Mouse (Mus musculus): ENCODE measurements at regions not wholly inside any gene's neighbourhood (a gene's known extent, or its start where the extent isn't known, plus 50 kb on each side); places are given as distances from the start of the nearest gene placed in this dataset.

- Histone ChIP-seq H3K4me3 (no peak overlapping the region), H3K36me3 (ENCODE audit: control insufficient read depth, insufficient read depth) (no peaks in the 10 kb centered on the region), H3ac (ENCODE audit: control insufficient read depth, insufficient read length) (no peak overlapping the region), H3K27me3 (ENCODE audit: control insufficient read depth, insufficient read depth, insufficient read length) (no peaks in the 10 kb centered on the region), H3K4me2 (ENCODE audit: low read depth) (no peak overlapping the region), H3K79me2 (ENCODE audit: control insufficient read depth, insufficient read depth) (no peaks in the 10 kb centered on the region)
- TF ChIP-seq MYOG (IDR thresholded peaks at IDR 0.05; ENCODE audit: control insufficient read depth in 1 of 3, insufficient read depth in 1 of 3, insufficient read length in 2 of 3, low read depth in 2 of 3) (no peak), CEBPB (IDR thresholded peaks at IDR 0.05; ENCODE audit: insufficient read depth, poor library complexity, severe bottlenecking) (no peak), POLR2AphosphoS2 (IDR thresholded peaks at IDR 0.05; ENCODE audit: insufficient read length, low read depth) (no peak), SRF (IDR thresholded peaks at IDR 0.05; ENCODE audit: control insufficient read depth, insufficient read length, low read depth) (no peak), USF1 (IDR thresholded peaks at IDR 0.05; ENCODE audit: low read depth) (no peak), REST (IDR thresholded peaks at IDR 0.05; ENCODE audit: insufficient read depth, insufficient read length) (no peak), POLR2A (IDR thresholded peaks at IDR 0.05; ENCODE audit: insufficient read length, low read depth) (no peak), TCF3 (IDR thresholded peaks at IDR 0.05; ENCODE audit: insufficient read length, low read depth) (no peak), MYOD1 (IDR thresholded peaks at IDR 0.05; ENCODE audit: control insufficient read depth in 1 of 3, insufficient read length in 2 of 3, low read depth in 2 of 3) (no peak), TCF12 (IDR thresholded peaks at IDR 0.05; ENCODE audit: insufficient read depth, poor library complexity, severe bottlenecking) (no peak), MAX (IDR thresholded peaks at IDR 0.05; ENCODE audit: low read depth) (no peak), E2F4 (IDR thresholded peaks at IDR 0.05; ENCODE audit: insufficient read depth) (no peak)
Observed at GRCm38 (mm10) chr6:107237692-107238091, 291.9 kb upstream of the Lrrn1 start.

GRCm38 (mm10) chr6:107243981-107244380 is 285.6 kb upstream of the Lrrn1 start:
- H3K4me2 ChIP-seq (ENCODE audit: low read depth): no peak overlapping the region
- H3K36me3 ChIP-seq (ENCODE audit: control insufficient read depth, insufficient read depth): no peaks in the 10 kb centered on the region
- no peak overlapping the region for H3ac ChIP-seq (ENCODE audit: control insufficient read depth, insufficient read length)
- H3K27me3 ChIP-seq (ENCODE audit: control insufficient read depth, insufficient read depth, insufficient read length): no peaks in the 10 kb centered on the region
- H3K79me2 ChIP-seq (ENCODE audit: control insufficient read depth, insufficient read depth): no peaks in the 10 kb centered on the region
- no peak overlapping the region for H3K4me3 ChIP-seq
- TF ChIP-seq MYOG (IDR thresholded peaks at IDR 0.05; ENCODE audit: control insufficient read depth in 1 of 3, insufficient read depth in 1 of 3, insufficient read length in 2 of 3, low read depth in 2 of 3): no peak
- no peak for TF ChIP-seq CEBPB (IDR thresholded peaks at IDR 0.05; ENCODE audit: insufficient read depth, poor library complexity, severe bottlenecking)
- no peak for TF ChIP-seq MYOD1 (IDR thresholded peaks at IDR 0.05; ENCODE audit: control insufficient read depth in 1 of 3, insufficient read length in 2 of 3, low read depth in 2 of 3)
- no peak for TF ChIP-seq SRF (IDR thresholded peaks at IDR 0.05; ENCODE audit: control insufficient read depth, insufficient read length, low read depth)
- TF ChIP-seq POLR2AphosphoS2 (IDR thresholded peaks at IDR 0.05; ENCODE audit: insufficient read length, low read depth): no peak
- TF ChIP-seq USF1 (IDR thresholded peaks at IDR 0.05; ENCODE audit: low read depth): no peak
- no peak for TF ChIP-seq TCF12 (IDR thresholded peaks at IDR 0.05; ENCODE audit: insufficient read depth, poor library complexity, severe bottlenecking)
- no peak for TF ChIP-seq POLR2A (IDR thresholded peaks at IDR 0.05; ENCODE audit: insufficient read length, low read depth)
- TF ChIP-seq MAX (IDR thresholded peaks at IDR 0.05; ENCODE audit: low read depth): no peak
- no peak for TF ChIP-seq E2F4 (IDR thresholded peaks at IDR 0.05; ENCODE audit: insufficient read depth)
- TF ChIP-seq TCF3 (IDR thresholded peaks at IDR 0.05; ENCODE audit: insufficient read length, low read depth): no peak
- no peak for TF ChIP-seq REST (IDR thresholded peaks at IDR 0.05; ENCODE audit: insufficient read depth, insufficient read length)

GRCm38 (mm10) chr6:107280348-107280747 is 249.2 kb upstream of the Lrrn1 start:
- Histone ChIP-seq H3K4me3 (no peak overlapping the region), H3K79me2 (ENCODE audit: control insufficient read depth, insufficient read depth) (no peaks in the 10 kb centered on the region)

DNA sequence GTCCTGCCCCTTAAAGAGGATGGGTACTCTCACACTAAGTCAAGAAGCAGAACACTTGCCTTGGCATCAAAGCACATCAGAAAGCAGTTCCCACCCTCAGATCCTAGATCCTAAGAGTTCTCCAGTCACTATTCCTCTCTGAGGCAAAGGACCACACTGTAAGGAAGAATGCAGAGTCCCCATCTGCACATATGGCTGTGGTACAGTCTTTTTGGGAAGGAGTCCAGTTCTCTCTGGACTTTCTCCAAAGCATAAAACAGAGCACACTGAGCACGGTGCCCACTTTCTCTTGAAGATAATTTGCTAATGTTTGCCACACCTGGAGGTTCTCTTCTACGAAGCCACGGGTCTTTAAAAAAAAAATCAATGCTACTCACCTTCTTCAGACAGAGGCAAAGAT is 238.7 kb upstream of the Lrrn1 start:
- Histone ChIP-seq H3K4me2 (ENCODE audit: low read depth) (no peak overlapping the region), H3K36me3 (ENCODE audit: control insufficient read depth, insufficient read depth) (no peaks in the 10 kb centered on the region), H3ac (ENCODE audit: control insufficient read depth, insufficient read length) (no peak overlapping the region), H3K79me2 (ENCODE audit: control insufficient read depth, insufficient read depth) (no peaks in the 10 kb centered on the region), H3K4me3 (no peak overlapping the region), H3K27me3 (ENCODE audit: control insufficient read depth, insufficient read depth, insufficient read length) (no peaks in the 10 kb centered on the region)
- TF ChIP-seq POLR2AphosphoS2 (IDR thresholded peaks at IDR 0.05; ENCODE audit: insufficient read length, low read depth) (no peak), MAX (IDR thresholded peaks at IDR 0.05; ENCODE audit: low read depth) (no peak), SRF (IDR thresholded peaks at IDR 0.05; ENCODE audit: control insufficient read depth, insufficient read length, low read depth) (no peak), USF1 (IDR thresholded peaks at IDR 0.05; ENCODE audit: low read depth) (no peak), POLR2A (IDR thresholded peaks at IDR 0.05; ENCODE audit: insufficient read length, low read depth) (no peak), REST (IDR thresholded peaks at IDR 0.05; ENCODE audit: insufficient read depth, insufficient read length) (no peak), MYOD1 (IDR thresholded peaks at IDR 0.05; ENCODE audit: control insufficient read depth in 1 of 3, insufficient read length in 2 of 3, low read depth in 2 of 3) (no peak), TCF12 (IDR thresholded peaks at IDR 0.05; ENCODE audit: insufficient read depth, poor library complexity, severe bottlenecking) (no peak), TCF3 (IDR thresholded peaks at IDR 0.05; ENCODE audit: insufficient read length, low read depth) (no peak), E2F4 (IDR thresholded peaks at IDR 0.05; ENCODE audit: insufficient read depth) (no peak), CEBPB (IDR thresholded peaks at IDR 0.05; ENCODE audit: insufficient read depth, poor library complexity, severe bottlenecking) (no peak)

More at GRCm38 (mm10) chr6:107280348-107280747, 249.2 kb upstream of the Lrrn1 start:
- Histone ChIP-seq H3ac (ENCODE audit: control insufficient read depth, insufficient read length) (no peak overlapping the region), H3K27me3 (ENCODE audit: control insufficient read depth, insufficient read depth, insufficient read length) (no peaks in the 10 kb centered on the region), H3K4me2 (ENCODE audit: low read depth) (no peak overlapping the region), H3K36me3 (ENCODE audit: control insufficient read depth, insufficient read depth) (no peaks in the 10 kb centered on the region)
- TF ChIP-seq USF1 (IDR thresholded peaks at IDR 0.05; ENCODE audit: low read depth) (no peak), MYOG (IDR thresholded peaks at IDR 0.05; ENCODE audit: control insufficient read depth in 1 of 3, insufficient read depth in 1 of 3, insufficient read length in 2 of 3, low read depth in 2 of 3) (no peak), TCF12 (IDR thresholded peaks at IDR 0.05; ENCODE audit: insufficient read depth, poor library complexity, severe bottlenecking) (no peak), REST (IDR thresholded peaks at IDR 0.05; ENCODE audit: insufficient read depth, insufficient read length) (no peak), MAX (IDR thresholded peaks at IDR 0.05; ENCODE audit: low read depth) (no peak), POLR2A (IDR thresholded peaks at IDR 0.05; ENCODE audit: insufficient read length, low read depth) (no peak), POLR2AphosphoS2 (IDR thresholded peaks at IDR 0.05; ENCODE audit: insufficient read length, low read depth) (no peak), CEBPB (IDR thresholded peaks at IDR 0.05; ENCODE audit: insufficient read depth, poor library complexity, severe bottlenecking) (no peak), E2F4 (IDR thresholded peaks at IDR 0.05; ENCODE audit: insufficient read depth) (no peak), TCF3 (IDR thresholded peaks at IDR 0.05; ENCODE audit: insufficient read length, low read depth) (no peak), SRF (IDR thresholded peaks at IDR 0.05; ENCODE audit: control insufficient read depth, insufficient read length, low read depth) (no peak), MYOD1 (IDR thresholded peaks at IDR 0.05; ENCODE audit: control insufficient read depth in 1 of 3, insufficient read length in 2 of 3, low read depth in 2 of 3) (no peak)

All from myocyte (in vitro differentiated cells).